Mouse (Mus musculus) intestine, embryonic 16.5 days (tissue): ENCODE data around the gene Cadm2. TPM values are rescaled to one million over a fixed set of nuclear protein-coding genes. Genes with fewer than 3 reads are reported as not detected.

ENCODE experiments used
- ATAC-seq: fragments of 200-750 bp; cut with Nextera tagmentation; 2 replicates; pipeline ENCODE4 v1.8.0; 2017; ENCODE audit warnings: moderate TSS enrichment, moderate library complexity
- H3K27ac ChIP-seq: fragments of 300-500 bp; sonication (generic); 2 replicates; pipeline ENCODE4 v1.5.1; 2014; ENCODE audit warnings: mild to moderate bottlenecking, low read length
- H3K27me3 ChIP-seq: fragments of 300-500 bp; sonication (generic); replicated peaks from 2 replicates; pipeline ENCODE4 v1.6.1; 2014; ENCODE audit warnings: low read length, control low read depth, mixed read lengths; ENCODE audit not compliant: control insufficient read depth, insufficient read depth
- H3K36me3 ChIP-seq: fragments of 300-500 bp; sonication (generic); 2 replicates; pipeline ENCODE4 v1.6.1; 2014; ENCODE audit warnings: low read length, control low read depth; ENCODE audit not compliant: control insufficient read depth, insufficient read depth
- H3K4me1 ChIP-seq: fragments of 300-500 bp; sonication (generic); 2 replicates; pipeline ENCODE4 v1.6.1; 2014; ENCODE audit warnings: low read length, control low read depth, mixed read lengths; ENCODE audit not compliant: control insufficient read depth, insufficient read depth
- H3K4me2 ChIP-seq: fragments of 300-500 bp; sonication (generic); 2 replicates; pipeline ENCODE4 v1.6.1; 2014; ENCODE audit warnings: low read depth, low read length, control low read depth
- H3K4me3 ChIP-seq: fragments of 300-500 bp; sonication (generic); 2 replicates; pipeline ENCODE4 v1.5.1; 2014; ENCODE audit warnings: mild to moderate bottlenecking, low read length
- H3K9ac ChIP-seq: fragments of 300-500 bp; sonication (generic); 2 replicates; pipeline ENCODE4 v1.6.1; 2014; ENCODE audit warnings: low read depth, low read length
- H3K9me3 ChIP-seq: fragments of 300-500 bp; sonication (generic); 2 replicates; pipeline ENCODE4 v1.6.1; 2016; ENCODE audit warnings: low read length, control low read depth; ENCODE audit not compliant: control insufficient read depth
- WGBS: fragments of 180-500 bp; shearing (Covaris S2); extraction: QIAGEN DNeasy Blood & Tissue Kit; methylation state at CpG from one replicate; pipeline ENCODE4 v1.1.7; 2014; 5-methylcytosine and 5-hydroxymethylcytosine counted together
- polyA plus RNA-seq: library from polyadenylated mRNA; unstranded; fragments of >200 nt; fragmentation: Nextera tagmentation; extraction: Ambion mirVana; gene quantifications from 2 replicates; pipeline ENCODE4 v1.2.1, GENCODE M21; 2015

Gene Cadm2
- polyA plus RNA-seq, 1 experiment from 2014 or later: 0.24 TPM

DNA sequence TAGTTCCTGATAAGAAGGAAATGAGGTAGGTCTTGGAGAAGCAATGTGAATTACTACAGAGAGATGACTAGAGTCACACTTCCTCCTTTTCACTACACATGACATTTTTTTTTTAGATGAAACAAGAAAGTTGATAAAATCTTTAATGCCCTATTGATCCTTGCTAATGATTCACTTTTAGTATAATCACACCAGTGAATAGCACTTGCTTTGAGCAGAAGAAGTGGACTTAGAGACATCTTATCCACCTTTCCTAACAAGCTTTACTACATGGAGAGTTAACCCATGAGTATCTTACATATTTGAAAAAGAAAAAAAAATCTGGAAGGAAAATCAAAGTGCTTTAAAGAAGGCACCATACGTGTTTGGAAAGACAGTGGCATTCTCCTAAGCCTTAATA is 93.7 kb downstream of the Cadm2 start:
- peak; percentile 84 for ATAC-seq
- Histone ChIP-seq H3K4me2 (no peak overlapping the region), H3K27me3 (no peaks in the 10 kb centered on the region), H3K9me3 (no peaks in the 10 kb centered on the region), H3K9ac (no peak overlapping the region), H3K4me1 (no peaks in the 10 kb centered on the region), H3K36me3 (no peaks in the 10 kb centered on the region), H3K4me3 (no peak overlapping the region), H3K27ac (no peak overlapping the region)
- 78% methylated on average over 1 of the region's 1 CpGs for WGBS

DNA sequence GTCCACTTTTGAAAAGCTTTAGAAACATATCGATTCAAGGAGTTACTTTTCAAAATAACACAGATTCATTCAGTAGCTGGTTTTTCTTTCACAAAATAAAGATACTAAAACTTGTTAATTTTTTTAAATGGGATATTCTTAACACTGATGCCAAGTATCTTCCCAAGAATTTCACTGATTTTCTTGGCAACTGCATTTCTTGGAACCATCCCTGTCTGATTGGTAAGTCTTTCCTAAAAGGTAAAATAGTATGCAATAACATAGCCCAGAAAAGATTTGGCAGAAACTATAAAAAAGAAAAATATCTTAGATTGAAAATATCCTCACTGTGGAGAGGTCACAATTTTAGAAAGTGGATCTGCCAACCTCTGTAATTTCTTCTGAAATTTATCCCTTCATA is 95.8 kb downstream of the Cadm2 start:
- H3K9me3 ChIP-seq: no peaks in the 10 kb centered on the region
- no peak for ATAC-seq
- no peaks in the 10 kb centered on the region for H3K4me1 ChIP-seq
- H3K4me3 ChIP-seq: no peak overlapping the region
- no peak overlapping the region for H3K27ac ChIP-seq
- WGBS: 74% methylated on average over 1 of the region's 1 CpGs
- no peaks in the 10 kb centered on the region for H3K36me3 ChIP-seq
- no peak overlapping the region for H3K9ac ChIP-seq
- no peaks in the 10 kb centered on the region for H3K27me3 ChIP-seq
- H3K4me2 ChIP-seq: no peak overlapping the region

DNA sequence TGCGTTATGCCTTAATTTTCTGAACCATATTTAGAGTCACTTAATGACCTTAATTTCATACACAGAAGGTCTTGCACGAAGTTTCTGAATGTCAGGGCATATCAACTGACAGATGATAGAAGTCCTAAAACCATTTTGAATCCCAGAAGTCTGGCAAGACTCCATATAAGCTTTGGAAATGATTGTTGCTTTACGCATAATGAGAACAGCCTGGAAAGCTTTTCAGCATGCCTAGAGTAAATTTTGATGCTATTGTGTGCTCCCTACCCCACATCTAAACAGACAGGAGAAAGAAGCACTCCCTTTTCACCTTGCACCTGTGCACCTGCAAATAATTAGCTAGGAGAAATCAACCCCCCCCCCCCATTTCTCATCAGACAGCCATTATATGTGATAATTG is 102.4 kb downstream of the Cadm2 start:
- Histone ChIP-seq H3K36me3 (no peaks in the 10 kb centered on the region), H3K4me2 (no peak overlapping the region), H3K9ac (no peak overlapping the region), H3K27me3 (no peaks in the 10 kb centered on the region), H3K27ac (no peak overlapping the region), H3K9me3 (no peaks in the 10 kb centered on the region), H3K4me3 (no peak overlapping the region), H3K4me1 (no peaks in the 10 kb centered on the region)
- ATAC-seq: no peak
- WGBS: 79% methylated on average over 3 of the region's 3 CpGs

DNA sequence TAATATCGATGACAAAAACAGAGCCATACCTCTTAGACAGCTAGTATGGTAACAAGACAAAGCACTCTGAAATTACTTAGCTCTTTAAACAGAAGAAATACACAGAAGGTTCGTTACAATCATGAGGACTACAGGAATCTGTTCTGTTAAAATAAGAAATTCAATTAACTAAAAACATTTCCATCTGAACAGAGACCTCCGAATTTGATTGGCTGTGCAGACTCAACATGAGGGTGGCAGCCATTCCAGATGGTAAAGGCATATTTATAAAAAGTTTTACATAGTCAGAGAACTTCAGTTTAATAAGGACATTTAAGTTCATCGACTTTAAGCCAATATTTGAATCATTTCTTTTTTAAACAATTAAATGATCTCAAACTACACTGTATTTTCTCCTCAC is 105.2 kb downstream of the Cadm2 start:
- H3K4me3 ChIP-seq: no peak overlapping the region
- no peaks in the 10 kb centered on the region for H3K36me3 ChIP-seq
- 76% methylated on average over 4 of the region's 4 CpGs for WGBS
- no peak overlapping the region for H3K9ac ChIP-seq
- H3K4me1 ChIP-seq: no peaks in the 10 kb centered on the region
- no peaks in the 10 kb centered on the region for H3K9me3 ChIP-seq
- H3K27me3 ChIP-seq: no peaks in the 10 kb centered on the region
- H3K4me2 ChIP-seq: no peak overlapping the region
- no peak overlapping the region for H3K27ac ChIP-seq
- ATAC-seq: no peak

- ATAC-seq: no peak
- WGBS: 87% methylated on average over 9 of the region's 9 CpGs
- no peak overlapping the region for H3K4me3 ChIP-seq
- no peaks in the 10 kb centered on the region for H3K27me3 ChIP-seq
- no peak overlapping the region for H3K9ac ChIP-seq
- no peaks in the 10 kb centered on the region for H3K36me3 ChIP-seq
- H3K4me2 ChIP-seq: no peak overlapping the region
- no peaks in the 10 kb centered on the region for H3K9me3 ChIP-seq
- no peaks in the 10 kb centered on the region for H3K4me1 ChIP-seq
- no peak overlapping the region for H3K27ac ChIP-seq
Measured at GRCm38 (mm10) chr16:67509079-67509478, 111.6 kb downstream of the Cadm2 start.

- H3K4me2 ChIP-seq: no peak overlapping the region
- H3K36me3 ChIP-seq: no peaks in the 10 kb centered on the region
- no peaks in the 10 kb centered on the region for H3K27me3 ChIP-seq
- H3K4me1 ChIP-seq: no peaks in the 10 kb centered on the region
- 83% methylated on average over 7 of the region's 7 CpGs for WGBS
- no peak for ATAC-seq
- no peaks in the 10 kb centered on the region for H3K9me3 ChIP-seq
- no peak overlapping the region for H3K4me3 ChIP-seq
- H3K9ac ChIP-seq: no peak overlapping the region
- no peak overlapping the region for H3K27ac ChIP-seq
Measured at GRCm38 (mm10) chr16:67482542-67482941, 138.2 kb downstream of the Cadm2 start.

- H3K27ac ChIP-seq: no peak overlapping the region
- H3K9me3 ChIP-seq: no peaks in the 10 kb centered on the region
- no peaks in the 10 kb centered on the region for H3K4me1 ChIP-seq
- no peak overlapping the region for H3K4me2 ChIP-seq
- no peaks in the 10 kb centered on the region for H3K27me3 ChIP-seq
- no peak for ATAC-seq
- WGBS: 85% methylated on average over 3 of the region's 3 CpGs
- no peak overlapping the region for H3K4me3 ChIP-seq
- H3K36me3 ChIP-seq: no peaks in the 10 kb centered on the region
- H3K9ac ChIP-seq: no peak overlapping the region
Measured at GRCm38 (mm10) chr16:67467041-67467440, 153.7 kb downstream of the Cadm2 start.

DNA sequence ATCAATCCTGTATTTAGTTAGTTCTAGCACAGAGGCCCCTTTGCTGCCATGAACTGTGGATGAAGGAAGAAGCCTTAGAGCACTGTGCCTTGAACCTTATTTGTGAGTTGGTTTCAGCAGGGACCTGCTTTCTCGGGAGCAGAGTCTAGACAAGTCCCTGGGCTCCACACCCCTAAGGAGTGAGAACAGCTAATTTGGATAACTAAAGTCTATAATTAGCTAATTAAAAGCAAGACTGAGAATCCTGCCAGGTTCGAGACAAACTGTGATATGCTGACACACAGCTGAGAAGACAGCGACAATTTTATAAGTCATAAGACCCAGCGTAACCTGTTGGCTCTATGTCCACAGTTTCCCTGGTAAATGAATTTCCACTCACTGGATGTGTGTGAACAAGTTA is 184.4 kb downstream of the Cadm2 start:
- no peaks in the 10 kb centered on the region for H3K36me3 ChIP-seq
- H3K4me2 ChIP-seq: no peak overlapping the region
- WGBS: 78% methylated on average over 4 of the region's 4 CpGs
- H3K4me3 ChIP-seq: no peak overlapping the region
- ATAC-seq: no peak
- H3K27ac ChIP-seq: no peak overlapping the region
- no peaks in the 10 kb centered on the region for H3K9me3 ChIP-seq
- H3K4me1 ChIP-seq: no peaks in the 10 kb centered on the region
- H3K27me3 ChIP-seq: no peaks in the 10 kb centered on the region
- H3K9ac ChIP-seq: no peak overlapping the region

GRCm38 (mm10) chr16:67425371-67425770 is 195.3 kb downstream of the Cadm2 start:
- 76% methylated on average over 1 of the region's 1 CpGs for WGBS

DNA sequence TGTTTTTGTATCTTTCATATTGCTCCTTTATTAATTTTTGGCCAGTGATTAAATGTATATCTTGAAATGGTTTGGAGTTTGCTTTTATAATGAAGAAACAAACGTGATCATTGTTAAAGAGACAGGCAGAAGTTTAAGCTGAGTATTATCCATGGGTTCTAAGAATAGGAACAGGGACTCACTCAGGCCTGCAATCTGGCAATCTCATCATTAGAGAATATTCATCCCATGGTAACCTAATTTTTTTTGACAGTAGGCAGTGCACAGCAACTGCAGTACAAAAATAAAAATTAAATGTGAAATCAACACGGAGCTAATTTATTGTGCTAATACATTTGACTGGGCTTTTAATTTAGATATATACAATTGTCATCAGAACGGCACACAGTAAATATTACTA is 209.8 kb downstream of the Cadm2 start:
- Histone ChIP-seq H3K36me3 (no peaks in the 10 kb centered on the region), H3K9ac (no peak overlapping the region), H3K27me3 (no peaks in the 10 kb centered on the region), H3K4me2 (no peak overlapping the region), H3K4me3 (no peak overlapping the region), H3K27ac (no peak overlapping the region), H3K4me1 (no peaks in the 10 kb centered on the region), H3K9me3 (no peaks in the 10 kb centered on the region)
- 58% methylated on average over 3 of the region's 3 CpGs for WGBS
- ATAC-seq: no peak

More at GRCm38 (mm10) chr16:67425371-67425770, 195.3 kb downstream of the Cadm2 start:
- H3K4me1 ChIP-seq: no peaks in the 10 kb centered on the region
- H3K36me3 ChIP-seq: no peaks in the 10 kb centered on the region
- H3K27me3 ChIP-seq: no peaks in the 10 kb centered on the region
- H3K27ac ChIP-seq: no peak overlapping the region
- no peaks in the 10 kb centered on the region for H3K9me3 ChIP-seq
- no peak overlapping the region for H3K4me2 ChIP-seq
- ATAC-seq: no peak
- H3K4me3 ChIP-seq: no peak overlapping the region
- no peak overlapping the region for H3K9ac ChIP-seq
